Mouse (Mus musculus) embryonic fibroblast, embryonic 13.5 days (primary cell): ENCODE measurements around the gene Ncaph2.

Experiments
- CTCF ChIP-seq: IDR thresholded peaks from 2 replicates; pipeline ENCODE4 v1.5.1; 2011; ENCODE audit warnings: mild to moderate bottlenecking, control low read depth, low read length, moderate library complexity, borderline replicate concordance; ENCODE audit not compliant: insufficient read depth
- POLR2A ChIP-seq: IDR thresholded peaks from 2 replicates; pipeline ENCODE4 v1.6.1; 2011; ENCODE audit warnings: low read depth, mild to moderate bottlenecking, control low read depth, low read length, moderate library complexity

DNA sequence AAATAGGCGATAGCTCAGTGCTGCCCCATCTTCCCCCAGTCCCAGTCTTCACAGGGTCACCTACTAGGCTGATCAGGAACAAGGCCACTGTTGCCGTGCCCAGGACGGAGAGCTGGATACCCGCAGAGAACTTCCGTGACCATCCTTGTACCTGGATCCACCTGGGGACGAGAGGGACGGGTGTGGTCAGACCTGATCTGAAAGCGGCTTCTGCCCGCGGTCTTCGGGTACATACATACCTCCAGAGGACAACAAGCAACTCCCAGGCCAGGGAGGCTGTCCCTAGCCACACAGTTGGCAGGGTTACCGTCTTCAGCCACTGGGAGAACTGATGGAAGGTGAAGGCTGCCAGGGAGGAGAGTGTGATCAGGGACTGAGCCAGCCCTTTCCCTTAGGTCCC is 2.7 kb upstream of the Ncaph2 start:
- TF ChIP-seq CTCF (no peak), POLR2A (no peak)
